Mouse (Mus musculus) adrenal gland, adult 8-10 months (tissue): ENCODE measurements around the gene Tfr2. TPM values are rescaled to one million over a fixed set of nuclear protein-coding genes. Genes with fewer than 3 reads are reported as not detected.
"Not testable (repeated sequence)": the region's sequence is repeated elsewhere in the genome, so short reads cannot be mapped to it uniquely, and the experiment has no call there.

Experiments
- DNase-seq: peaks from one replicate; pipeline ENCODE4 v3.0.0; 2022
- total RNA-seq, 4 experiments: library from RNA; stranded (reverse); gene quantifications; 2 replicates each; pipeline ENCODE4 v1.2.4; 2022

Tfr2 gene
- total RNA-seq, 4 experiments from 2014 or later: 0.96 to 1.8 (median 1.1) TPM

DNA sequence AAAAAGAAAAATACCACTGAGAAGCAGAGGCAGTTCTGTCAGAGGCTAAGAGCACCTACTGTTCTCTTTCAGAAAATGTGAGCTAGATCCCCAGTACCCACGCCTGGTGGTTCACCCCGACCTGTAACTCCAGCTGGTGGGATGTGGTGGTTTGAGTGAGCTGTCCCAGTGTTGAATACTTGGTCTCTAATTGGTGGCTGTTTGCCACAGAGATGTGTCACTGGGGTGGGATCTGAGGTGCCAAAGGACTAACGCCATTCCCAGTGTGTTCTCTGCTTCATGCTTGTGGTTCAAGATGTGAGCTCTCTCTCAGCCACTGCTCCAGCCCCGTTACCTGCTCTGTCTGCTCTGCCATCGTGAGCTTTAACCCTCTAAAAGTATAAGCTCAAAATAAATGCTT is 20.9 kb downstream of the Tfr2 start:
- DNase-seq: no peak

DNA sequence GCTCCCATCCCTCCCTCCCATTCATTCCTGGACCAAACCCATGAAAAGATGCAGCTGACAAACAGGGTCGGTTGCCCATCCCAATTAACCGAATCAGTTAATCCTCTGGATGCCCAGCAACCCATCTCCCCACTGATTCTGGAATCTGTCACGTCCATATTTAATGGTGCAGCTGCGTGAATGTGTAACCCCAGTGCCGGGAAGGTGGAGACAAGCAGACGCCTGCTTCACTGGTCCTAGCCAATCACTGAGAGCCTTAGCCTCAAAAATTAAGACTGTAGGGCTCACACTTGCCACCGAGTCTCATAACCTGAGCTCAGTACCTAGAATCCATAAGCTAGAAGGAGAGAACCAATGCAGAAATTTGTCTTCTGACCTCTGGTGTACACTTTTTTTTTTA is 26.3 kb downstream of the Tfr2 start:
- DNase-seq: no peak

DNA sequence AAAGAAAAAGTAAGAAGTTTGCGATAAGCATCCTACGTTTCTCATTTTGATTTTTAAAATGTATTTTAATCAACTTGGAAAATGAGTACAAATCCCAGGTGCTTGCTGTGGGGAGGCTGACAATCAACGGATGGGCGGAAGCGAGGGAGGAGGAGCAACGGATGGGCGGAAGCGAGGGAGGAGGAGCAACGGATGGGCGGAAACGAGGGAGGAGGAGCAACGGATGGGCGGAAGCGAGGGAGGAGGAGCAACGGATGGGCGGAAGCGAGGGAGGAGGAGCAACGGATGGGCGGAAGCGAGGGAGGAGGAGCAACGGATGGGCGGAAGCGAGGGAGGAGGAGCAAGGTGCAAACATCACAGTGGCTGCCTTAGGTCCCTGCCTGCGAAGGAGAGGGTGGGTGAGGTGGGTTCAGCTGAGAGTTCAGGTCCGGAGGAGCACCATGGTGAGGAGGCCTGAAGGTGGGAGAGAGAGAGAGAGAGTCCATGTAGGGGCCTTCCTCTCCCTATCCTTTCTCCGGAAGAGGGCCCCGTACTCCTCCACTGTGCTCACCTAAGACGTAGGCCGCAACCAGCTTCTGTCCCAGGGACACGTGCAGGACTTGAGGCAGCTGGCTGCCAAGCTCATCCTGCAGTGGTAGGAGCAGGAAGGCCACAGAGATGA is 27.1 kb downstream of the Tfr2 start:
- no peak for DNase-seq

DNA sequence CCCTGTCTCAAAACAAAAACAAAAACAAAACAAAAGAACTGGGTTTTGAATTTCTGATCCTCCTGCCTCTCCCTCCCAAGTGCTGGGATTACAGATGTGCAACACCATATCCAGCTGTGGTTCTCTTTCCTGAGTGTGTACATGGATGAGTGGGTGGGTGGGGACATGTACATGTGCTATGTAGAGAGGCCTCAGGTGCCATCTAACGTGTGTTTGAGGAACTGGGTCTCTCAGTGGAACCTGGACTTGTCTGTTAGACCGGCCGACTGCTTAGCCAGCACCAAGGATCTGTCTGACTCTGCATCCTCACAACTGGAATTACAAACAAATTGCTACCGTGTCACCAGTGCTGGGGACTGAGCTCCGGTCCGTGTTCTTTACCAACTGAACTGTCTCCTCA is 28.0 kb downstream of the Tfr2 start:
- DNase-seq: no peak

DNA sequence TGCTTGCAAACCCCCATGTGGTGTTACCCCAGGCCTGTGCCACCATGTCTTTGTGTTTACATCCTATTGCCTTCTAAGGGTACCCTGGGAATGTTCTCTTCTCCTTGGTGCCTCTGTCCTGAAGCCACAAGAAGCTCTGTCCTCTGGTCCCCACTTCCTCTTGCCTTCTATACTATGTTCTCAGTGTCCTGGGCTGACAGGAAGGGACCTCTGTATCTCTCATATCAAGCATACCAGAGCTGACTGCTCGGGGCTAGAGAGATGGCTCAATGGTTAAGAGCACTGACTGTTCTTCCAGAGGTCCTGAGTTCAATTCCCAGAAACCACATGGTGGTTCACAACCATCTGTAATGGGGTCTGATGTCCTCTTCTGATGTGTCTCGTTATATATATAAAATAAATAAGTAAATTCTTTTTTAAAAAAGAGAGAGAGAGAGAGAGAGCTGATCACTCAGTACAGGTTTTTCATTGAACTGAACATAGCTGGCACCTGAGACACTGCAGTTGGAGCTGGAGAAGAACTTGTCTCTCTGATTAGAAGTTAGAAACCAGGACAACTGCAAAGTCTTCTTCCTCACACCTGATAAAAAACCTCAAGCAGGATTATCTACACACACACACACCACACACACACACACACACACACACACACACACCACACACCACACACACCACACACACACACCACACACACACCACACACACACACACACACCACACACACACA is 28.6 kb downstream of the Tfr2 start:
- no peak for DNase-seq

DNA sequence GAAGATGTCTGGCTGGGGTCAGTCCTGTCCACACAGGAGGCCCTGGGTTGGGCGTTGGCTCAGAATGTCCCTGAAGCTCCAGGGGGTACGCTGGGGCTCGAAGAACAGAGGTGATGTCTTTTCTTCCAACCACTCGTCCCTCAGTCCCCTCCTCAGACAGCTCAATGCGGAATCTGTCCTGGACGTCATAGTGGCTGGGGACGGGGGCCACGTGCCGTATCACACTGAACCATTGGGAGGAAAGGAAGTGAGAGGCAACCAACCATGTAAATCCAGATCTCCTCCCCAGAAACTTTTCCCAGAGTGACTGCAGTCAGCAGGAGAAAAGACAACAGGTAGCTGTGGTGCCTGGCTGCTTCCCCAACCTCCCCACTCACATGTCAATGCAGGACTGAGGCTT is 30.0 kb downstream of the Tfr2 start:
- DNase-seq: no peak

DNA sequence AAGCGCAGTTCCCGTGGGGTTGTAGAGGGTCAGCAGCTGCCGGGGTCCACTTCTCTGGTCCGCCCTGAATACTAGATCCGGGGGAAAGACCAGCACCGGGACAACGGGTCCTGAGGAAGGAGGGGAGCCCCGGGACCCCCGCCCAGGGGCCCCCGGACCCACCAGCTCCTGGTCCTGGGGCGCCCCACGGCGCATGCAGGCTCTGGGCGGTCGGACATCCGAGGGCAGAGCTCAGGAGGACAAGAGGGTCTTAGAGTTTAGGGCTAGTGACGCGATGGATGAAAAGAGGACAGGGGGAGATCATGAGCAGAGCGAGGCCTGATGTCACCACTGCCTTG is 30.6 kb downstream of the Tfr2 start:
- DNase-seq: no peak

- DNase-seq: peak; percentile 94
Observed at GRCm38 (mm10) chr5:137600619-137601364, 31.2 kb downstream of the Tfr2 start, which contains the start of gene Mospd3. Gene Mospd3 (minus strand): TSS chr5:137601058.

DNA sequence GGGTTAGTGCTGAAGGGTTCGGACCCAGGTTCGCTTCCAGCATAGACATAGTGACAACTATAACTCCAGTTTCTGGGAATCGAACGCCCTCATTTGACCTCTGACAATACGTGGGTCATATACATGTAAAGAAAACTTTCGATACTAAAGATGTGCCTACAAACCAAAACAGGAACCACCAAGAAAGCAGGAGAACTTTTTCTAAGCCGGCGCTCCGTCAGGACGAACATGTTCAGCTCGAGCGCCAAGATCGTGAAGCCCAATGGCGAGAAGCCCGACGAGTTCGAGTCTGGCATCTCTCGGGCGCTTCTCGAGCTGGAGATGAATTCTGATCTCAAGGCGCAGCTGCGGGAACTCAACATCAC is 31.7 kb downstream of the Tfr2 start:
- DNase-seq: no peak

GRCm38 (mm10) chr5:137607860-137608653 is 38.4 kb downstream of the Tfr2 start:
- no peak for DNase-seq

- DNase-seq: no peak
Observed at GRCm38 (mm10) chr5:137608654-137609190, 39.1 kb downstream of the Tfr2 start.

DNA sequence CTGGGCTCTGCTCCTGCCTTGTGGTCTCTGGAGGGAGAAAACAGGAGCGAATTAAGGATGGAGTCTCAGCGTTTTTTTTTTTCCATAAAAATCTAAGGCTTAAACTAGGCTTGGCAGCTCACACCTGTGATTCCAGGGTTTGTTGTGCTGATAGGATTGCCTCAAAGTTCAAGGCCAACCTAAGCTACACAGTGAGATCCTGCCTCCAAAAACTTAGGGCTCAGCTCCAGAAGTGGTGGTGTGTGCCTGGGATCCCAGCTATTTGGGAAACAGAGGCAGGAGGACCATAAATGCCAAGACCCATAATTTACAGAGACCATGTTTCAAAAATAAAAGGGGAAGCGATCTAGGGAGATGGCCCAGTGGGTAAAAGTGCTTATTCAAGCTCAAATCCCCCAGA is 39.7 kb downstream of the Tfr2 start:
- DNase-seq: no peak

DNA sequence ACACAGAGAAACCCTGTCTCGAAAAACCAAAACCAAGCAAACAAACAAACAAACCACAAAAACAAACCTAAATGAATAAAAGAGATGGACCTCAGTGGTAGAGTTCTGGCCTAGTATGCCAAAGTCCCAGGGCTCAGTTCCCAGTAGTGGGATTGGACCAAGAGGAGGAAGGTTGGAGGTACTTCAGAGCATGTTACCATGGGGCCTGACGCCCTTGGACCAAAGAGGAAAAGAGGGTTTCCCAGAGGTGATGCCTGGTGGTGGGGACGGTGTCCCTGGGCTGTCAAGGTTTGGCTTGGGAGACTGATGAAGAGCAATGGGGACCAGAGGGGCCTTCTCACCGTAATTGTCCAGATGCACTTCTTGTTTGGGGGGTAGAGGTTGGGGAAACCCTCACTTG is 40.4 kb downstream of the Tfr2 start:
- no peak for DNase-seq

- DNase-seq: peak; percentile 90
Observed at GRCm38 (mm10) chr5:137610548-137611244, 41.1 kb downstream of the Tfr2 start.

DNA sequence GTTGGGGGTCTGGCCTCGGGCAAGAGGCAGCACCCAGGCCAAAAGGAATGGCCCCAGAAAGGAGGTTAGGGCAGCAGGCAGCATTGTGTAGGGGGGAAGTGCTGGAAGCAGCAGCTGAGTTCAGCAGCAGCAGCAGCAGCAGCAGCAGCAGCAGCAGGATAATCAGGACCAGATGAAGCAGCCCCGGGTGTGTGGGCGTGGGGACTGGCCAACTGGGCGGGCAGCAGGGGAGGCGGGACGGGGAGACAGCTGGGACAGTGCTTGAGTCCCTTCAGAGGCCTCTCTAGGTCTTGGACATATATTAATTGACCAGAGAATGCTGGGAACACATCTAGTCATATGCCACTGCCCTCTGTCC is 41.6 kb downstream of the Tfr2 start:
- peak; percentile 68 for DNase-seq

DNA sequence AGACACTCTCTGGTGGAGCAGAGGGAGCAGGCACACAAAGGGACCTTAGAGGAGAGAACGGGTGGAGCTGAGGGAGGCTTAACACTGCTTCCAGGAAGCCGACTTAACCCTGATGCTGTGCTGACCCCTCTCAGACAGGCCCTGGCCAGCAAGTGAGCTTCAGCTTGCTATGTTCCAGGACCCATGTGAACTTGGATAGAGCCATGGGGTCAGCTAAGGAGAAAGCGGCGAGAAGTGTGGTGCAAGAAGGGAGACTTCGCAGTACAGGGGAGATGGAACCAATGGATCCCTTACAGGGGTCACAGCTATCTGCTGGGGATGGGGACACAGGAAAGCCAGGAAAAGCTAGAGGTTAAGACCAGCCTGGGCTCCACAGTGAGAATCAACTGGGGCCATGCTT is 43.4 kb downstream of the Tfr2 start:
- DNase-seq: no peak

- peak; percentile 73 for DNase-seq
Observed at GRCm38 (mm10) chr5:137613550-137613949, 43.9 kb downstream of the Tfr2 start, which contains the start of gene Pcolce. Gene Pcolce (minus strand): TSS chr5:137613784.

GRCm38 (mm10) chr5:137614921-137615320 is 45.3 kb downstream of the Tfr2 start:
- DNase-seq: not testable (repeated sequence)

GRCm38 (mm10) chr5:137615347-137615746 is 45.7 kb downstream of the Tfr2 start:
- no peak for DNase-seq

GRCm38 (mm10) chr5:137623937-137624530 is 54.4 kb downstream of the Tfr2 start:
- DNase-seq: no peak

DNA sequence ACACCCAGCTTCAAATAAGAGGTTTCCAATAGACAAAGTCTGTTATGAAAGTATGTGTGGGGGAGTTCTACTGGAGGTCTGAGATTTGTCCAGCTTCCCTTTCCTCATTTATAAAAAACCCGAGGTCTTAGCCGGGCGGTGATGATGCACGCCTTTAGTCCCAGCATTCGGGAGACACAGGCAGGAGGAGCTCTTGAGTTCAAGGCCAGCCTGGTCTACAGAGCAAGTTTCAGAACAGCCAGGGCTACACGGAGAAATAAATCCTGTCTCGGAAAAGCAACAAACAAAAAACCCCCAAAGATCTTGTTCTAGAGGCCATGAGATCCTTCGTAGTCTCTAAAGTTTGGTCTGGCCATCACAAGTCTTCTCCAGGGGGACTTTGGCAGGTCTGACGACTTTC is 58.4 kb downstream of the Tfr2 start:
- DNase-seq: peak; percentile 63
